Mouse (Mus musculus) macrophage (primary cell): Measurements from ENCODE around the gene Maml3. TPM values are rescaled to one million over a fixed set of nuclear protein-coding genes. Genes with fewer than 3 reads are reported as not detected.
A peak's percentile ranks its signal among the peaks of the same experiment; 100 is the strongest.

Source experiments
- H3K27ac ChIP-seq: fragments of 350-480 bp; formaldehyde crosslinking; 2 replicates; pipeline ENCODE4 v1.9.0; 2021
- H3K36me3 ChIP-seq: fragments of 350-480 bp; formaldehyde crosslinking; 2 replicates; pipeline ENCODE4 v1.9.0; 2021; ENCODE audit errors: inconsistent target
- H3K4me3 ChIP-seq: fragments of 350-480 bp; formaldehyde crosslinking; 2 replicates; pipeline ENCODE4 v1.9.0; 2021; ENCODE audit errors: inconsistent target
- H3K79me2 ChIP-seq: fragments of 350-480 bp; formaldehyde crosslinking; 2 replicates; pipeline ENCODE4 v1.9.0; 2021; ENCODE audit errors: inconsistent target
- WGBS: methylation state at CpG from one replicate; pipeline ENCODE4 v1.1.7; 2026; ENCODE audit warnings: inconsistent platforms; ENCODE audit not compliant: missing documents; 5-methylcytosine and 5-hydroxymethylcytosine counted together
- polyA plus RNA-seq: library from polyadenylated mRNA; stranded (reverse); fragments of 250-400 nt; gene quantifications from 3 replicates; pipeline ENCODE4 v1.2.4, GENCODE M21; 2018; ENCODE audit warnings: inconsistent platforms

The Maml3 gene
- polyA plus RNA-seq, 1 experiment from 2014 or later: 0.72 TPM

DNA sequence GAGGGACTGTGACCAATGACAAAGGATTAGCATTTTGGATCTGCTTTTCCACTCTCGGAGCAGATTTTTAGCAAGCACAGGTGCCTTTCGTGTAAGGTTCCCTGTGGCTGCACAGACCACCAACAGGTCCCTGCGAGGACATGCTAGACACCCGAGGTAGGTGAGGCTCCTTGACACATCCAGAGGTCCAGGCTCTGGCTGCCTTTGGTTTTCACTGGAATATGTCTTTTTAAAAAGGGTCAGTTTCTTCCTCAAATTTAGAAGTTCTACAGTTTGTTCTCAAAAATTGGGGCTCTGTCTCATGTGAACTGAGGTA, 34.8 kb downstream of the Maml3 start:
- Histone ChIP-seq H3K36me3 (no peaks in the 10 kb centered on the region), H3K4me3 (peak overlapping the region; percentile 43), H3K79me2 (no peaks in the 10 kb centered on the region), H3K27ac (peak overlapping the region; percentile 95)
- 4% methylated on average over 4 of the region's 4 CpGs for WGBS

DNA sequence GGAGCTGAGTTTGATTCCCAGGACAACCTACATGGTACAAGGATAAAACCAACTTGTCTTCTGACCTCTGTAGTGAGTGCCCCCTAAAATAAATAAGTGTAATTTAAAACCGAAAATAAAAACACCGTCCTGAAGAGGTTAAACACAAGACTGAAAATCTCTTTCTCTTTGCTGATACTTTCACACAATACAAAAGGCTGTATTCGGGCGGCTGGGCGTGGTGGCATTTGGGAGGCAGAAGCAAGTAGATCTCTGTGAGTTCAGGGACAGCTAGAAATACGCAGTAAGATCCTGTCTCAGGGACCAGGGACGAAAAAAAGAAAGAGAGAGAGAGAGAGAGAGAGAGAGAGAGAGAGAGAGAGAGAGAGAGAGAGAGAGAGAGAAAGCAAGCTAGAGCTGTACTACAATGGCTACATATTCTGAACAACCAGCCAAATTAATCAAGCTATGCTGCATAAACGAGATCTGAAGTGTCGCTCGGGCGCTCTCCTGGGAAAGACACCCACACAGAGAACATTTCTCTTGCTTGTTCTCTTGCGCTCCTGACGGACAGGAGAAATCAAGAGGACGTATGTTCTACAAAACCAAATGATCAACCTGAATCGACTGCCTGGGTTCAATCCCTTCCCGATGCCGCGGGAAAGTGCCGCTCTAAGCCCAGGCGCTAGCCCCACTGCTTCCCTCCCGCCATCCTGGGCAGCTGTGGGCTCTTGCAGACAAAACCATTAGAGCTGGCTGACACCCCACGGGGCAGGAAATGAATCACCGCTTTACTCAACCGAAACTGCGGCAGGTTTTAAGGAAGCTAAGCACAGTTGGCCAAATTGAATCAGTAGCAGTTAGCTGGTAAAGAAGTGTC, 35.3 kb downstream of the Maml3 start:
- WGBS: under 1% methylated on average over 25 of the region's 25 CpGs
- Histone ChIP-seq H3K36me3 (no peaks in the 10 kb centered on the region), H3K4me3 (peak overlapping the region; percentile 43), H3K27ac (peak overlapping the region; percentile 95), H3K79me2 (no peaks in the 10 kb centered on the region)

DNA sequence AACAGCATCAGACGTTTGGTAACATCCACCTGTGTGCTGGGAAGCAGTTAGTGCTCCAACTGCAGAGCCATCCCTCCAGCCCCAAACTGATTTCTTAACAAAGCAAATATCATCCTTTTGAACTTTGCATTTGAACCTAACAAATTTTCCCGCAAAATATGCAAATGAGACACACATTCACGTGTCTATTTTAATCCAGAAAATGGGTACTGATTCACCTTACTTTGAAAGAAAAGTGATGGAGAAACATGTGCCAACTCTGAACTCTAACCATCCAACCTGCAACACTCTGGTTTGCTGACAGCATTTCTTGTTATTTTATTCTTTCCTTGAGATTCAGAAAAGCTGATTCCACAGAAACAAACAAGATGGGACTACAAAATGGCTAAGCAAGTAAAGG, 36.0 kb downstream of the Maml3 start:
- H3K27ac ChIP-seq: peak overlapping the region; percentile 95
- WGBS: 65% methylated on average over 3 of the region's 3 CpGs

DNA sequence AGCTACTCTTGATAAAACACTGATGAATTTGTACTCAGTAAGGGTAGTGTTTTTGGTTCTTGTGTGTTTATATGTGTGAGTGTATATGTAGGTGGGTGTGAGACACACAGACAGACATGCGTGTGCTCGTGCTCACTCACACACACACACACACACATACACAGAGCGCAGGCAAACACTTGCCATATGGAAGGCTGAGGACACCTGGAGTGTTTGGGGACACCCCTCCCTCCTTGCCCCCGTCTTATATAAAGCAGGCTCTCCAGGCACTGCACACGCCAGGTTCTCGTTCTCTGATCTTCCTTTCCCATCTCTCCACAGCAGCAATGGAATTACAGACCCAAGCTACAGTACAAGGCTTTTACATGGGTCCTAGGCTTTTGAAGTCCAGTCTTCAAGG, 37.7 kb downstream of the Maml3 start:
- Histone ChIP-seq H3K79me2 (no peaks in the 10 kb centered on the region), H3K4me3 (no peak overlapping the region), H3K27ac (no peak overlapping the region), H3K36me3 (no peaks in the 10 kb centered on the region)
- WGBS: 92% methylated on average over 6 of the region's 6 CpGs

More for the DNA sequence above, 36.0 kb downstream of the Maml3 start:
- Histone ChIP-seq H3K36me3 (no peaks in the 10 kb centered on the region), H3K4me3 (peak overlapping the region; percentile 43; the same call in 1 of the 2 replicates), H3K79me2 (no peaks in the 10 kb centered on the region)

DNA sequence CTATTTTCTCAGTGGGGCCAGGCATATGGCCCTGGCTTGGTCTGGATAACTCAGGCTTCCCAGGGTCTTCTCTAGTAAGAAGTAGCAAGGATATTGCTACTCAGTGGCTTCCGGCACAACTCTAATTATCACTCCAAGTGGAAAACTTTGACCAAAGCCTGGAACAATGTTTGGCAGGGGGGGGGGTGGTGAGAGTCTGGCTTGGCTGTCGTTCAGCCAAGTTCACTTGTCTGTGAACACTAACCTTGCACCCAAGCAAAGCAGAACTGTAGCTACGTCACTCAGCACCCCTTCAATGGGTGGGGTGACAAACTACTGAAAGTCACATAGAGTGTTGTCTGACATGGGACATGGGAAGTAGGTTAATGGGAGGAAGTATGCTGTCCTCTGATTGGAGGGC, 38.7 kb downstream of the Maml3 start:
- no peaks in the 10 kb centered on the region for H3K79me2 ChIP-seq
- no peaks in the 10 kb centered on the region for H3K36me3 ChIP-seq
- 88% methylated on average over 3 of the region's 3 CpGs for WGBS
- no peak overlapping the region for H3K27ac ChIP-seq
- H3K4me3 ChIP-seq: no peak overlapping the region

DNA sequence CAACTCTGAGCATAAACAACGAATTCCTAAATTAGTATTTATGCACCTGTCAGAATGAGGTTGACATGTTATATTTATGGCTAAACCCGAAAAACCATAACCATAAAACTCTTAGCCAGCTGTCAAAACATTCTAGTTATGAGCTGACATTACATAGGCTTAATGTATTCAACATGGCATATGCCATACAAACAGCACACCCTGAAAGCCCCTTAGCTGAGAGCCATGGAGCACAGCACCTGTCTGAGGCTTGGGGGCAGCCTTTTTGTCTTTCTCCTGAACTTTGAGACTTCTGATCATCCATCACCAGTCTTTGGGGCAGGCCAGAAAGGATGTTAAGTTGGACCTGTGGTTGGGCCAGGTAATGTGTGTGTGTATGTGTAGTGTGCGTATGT, 41.6 kb downstream of the Maml3 start:
- 83% methylated on average over 3 of the region's 3 CpGs for WGBS
- no peak overlapping the region for H3K4me3 ChIP-seq
- no peaks in the 10 kb centered on the region for H3K36me3 ChIP-seq
- H3K27ac ChIP-seq: no peak overlapping the region
- H3K79me2 ChIP-seq: no peaks in the 10 kb centered on the region

DNA sequence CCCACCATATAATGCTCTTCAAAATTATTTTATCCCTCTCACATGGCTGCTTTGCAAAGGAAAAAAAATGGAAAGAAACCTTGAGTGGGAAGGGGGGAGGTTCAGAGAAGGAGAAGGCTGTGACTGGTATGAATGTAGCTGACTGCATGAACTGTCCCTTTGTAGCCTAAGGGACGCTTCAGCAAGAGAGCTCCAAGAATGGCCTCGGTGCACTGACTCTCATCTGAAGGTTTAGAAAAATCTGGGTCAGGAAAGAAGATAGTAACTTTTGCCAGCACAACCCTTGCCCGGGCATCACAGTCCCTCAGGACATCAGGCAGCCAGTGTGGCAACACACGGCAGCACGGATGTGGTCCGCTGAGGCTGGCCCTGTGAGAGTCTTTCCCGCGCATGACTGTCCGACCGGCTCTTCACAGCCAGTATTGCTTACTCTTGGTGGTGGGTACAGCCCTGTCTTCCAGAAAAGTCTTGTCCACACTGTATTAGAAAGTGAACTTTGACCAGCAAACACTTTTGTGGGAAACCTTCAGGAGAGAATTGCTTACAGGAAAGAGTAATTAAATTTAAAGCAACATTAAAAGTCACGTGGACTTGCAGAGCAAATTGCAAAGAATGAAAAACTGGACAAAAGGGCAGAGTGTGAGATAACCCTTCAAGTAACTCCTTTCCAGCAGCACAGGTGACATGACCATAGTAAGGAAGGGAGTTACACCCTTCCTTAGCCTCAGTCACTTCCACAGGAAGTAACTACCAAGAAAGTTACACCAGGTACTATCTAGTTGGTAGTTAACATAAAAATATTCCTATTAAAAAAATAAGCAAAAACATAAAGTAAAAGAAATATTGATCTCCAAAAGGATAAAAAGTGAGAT, 42.3 kb downstream of the Maml3 start:
- H3K27ac ChIP-seq: no peak overlapping the region
- WGBS: 95% methylated on average over 11 of the region's 11 CpGs
- H3K36me3 ChIP-seq: no peaks in the 10 kb centered on the region
- no peak overlapping the region for H3K4me3 ChIP-seq
- no peaks in the 10 kb centered on the region for H3K79me2 ChIP-seq

DNA sequence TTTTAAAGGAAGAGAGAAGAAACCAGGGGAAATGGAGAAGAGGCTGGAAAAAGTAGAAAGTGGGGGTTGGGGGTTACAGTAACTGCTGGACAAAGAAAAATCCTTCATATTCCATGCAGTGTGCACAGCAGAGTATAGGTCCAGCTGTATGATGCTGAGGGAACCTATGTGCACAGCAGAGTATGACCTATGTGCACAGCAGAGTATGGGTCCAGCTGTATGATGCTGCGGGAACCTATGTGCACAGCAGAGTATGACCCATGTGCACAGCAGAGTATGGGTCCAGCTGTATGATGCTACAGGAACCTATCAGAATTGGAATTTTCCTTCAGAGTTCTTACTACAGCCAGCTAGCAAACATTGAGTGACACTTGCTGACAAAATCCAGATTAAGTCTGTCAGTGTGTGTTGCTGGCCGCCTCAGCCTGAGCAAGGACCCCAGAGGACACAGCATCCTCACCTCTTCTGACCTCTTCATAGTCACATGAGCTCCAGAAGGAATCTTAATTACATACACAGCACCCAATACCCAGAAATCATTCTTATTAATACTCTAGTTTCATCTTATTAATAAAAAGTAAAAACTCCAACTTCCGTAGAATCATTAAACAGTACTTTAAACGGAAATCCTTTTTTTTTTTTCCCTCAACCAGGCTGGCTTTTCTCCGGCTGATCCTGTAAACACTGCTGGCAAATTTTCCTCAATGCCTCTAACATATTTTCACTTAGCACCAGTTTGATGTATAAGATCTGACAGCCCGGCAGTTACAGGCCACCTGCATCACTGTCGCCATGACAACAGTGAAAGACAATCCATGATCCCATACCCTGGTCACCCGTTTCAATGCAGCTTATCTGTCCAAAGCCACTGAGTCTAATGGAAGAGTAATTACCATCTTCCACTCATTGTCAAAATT, 43.1 kb downstream of the Maml3 start:
- Histone ChIP-seq H3K4me3 (no peak overlapping the region), H3K79me2 (no peaks in the 10 kb centered on the region), H3K27ac (no peak overlapping the region), H3K36me3 (no peaks in the 10 kb centered on the region)
- 96% methylated on average over 8 of the region's 8 CpGs for WGBS

DNA sequence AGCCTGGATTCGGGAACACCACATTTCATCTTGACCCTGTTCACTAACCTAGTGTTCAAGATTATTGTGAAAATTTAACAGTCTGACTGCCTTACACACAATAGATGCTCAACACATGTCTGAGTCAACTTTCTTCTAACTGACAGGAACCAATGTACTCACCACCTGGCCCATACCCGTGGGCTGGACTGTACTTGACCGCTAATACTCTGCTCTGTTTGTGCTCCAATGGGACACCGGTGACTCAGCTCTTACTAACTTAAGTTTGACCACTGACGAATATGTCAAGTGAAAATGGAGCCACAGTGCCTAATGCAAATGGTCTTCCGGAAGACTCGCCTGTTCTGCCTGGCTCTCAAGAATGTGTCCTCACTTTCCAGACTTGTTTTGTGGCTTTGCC, 44.0 kb downstream of the Maml3 start:
- no peaks in the 10 kb centered on the region for H3K36me3 ChIP-seq
- 84% methylated on average over 7 of the region's 7 CpGs for WGBS
- no peak overlapping the region for H3K27ac ChIP-seq
- H3K79me2 ChIP-seq: no peaks in the 10 kb centered on the region
- H3K4me3 ChIP-seq: no peak overlapping the region

DNA sequence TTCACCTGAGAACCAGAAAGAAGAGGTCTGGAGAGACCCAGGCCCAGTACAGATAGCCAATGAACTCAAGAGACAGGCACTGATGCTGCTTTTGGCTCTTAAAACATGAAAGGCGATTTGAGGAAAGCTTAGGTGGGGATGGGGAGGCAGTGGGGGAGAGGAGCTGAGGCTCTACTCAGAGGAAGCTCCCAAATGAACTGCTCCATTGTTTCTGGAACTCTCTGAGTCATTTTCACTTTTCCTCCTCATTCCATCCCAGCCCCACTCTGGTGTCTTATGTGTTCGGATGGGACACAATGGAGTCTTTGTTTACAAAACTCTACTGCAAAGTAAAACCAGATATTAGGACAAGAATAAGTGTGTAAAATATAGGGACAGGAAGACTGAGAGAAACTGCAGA, 53.1 kb downstream of the Maml3 start:
- 95% methylated on average over 2 of the region's 2 CpGs for WGBS
- Histone ChIP-seq H3K79me2 (no peaks in the 10 kb centered on the region), H3K36me3 (no peaks in the 10 kb centered on the region), H3K4me3 (no peak overlapping the region), H3K27ac (no peak overlapping the region)

DNA sequence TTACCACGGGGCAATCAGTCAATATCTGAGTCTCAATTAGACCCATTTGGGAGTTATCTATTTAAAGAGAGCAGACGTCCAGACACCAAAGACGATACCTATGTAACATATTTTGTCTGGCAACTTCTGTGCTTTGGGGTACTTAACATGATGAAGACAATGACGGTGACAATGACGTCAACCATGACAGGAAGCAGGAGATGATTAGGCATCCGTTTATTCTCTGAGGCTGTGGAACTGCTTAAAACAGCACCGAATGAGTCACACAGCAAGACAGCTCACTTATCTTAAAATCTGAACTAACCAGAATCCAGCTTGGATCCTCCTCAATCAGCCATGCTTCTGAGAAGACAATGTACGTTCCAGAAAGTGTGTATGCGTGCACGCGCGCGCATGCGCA, 56.8 kb downstream of the Maml3 start:
- 72% methylated on average over 14 of the region's 14 CpGs for WGBS
- no peak overlapping the region for H3K4me3 ChIP-seq
- no peaks in the 10 kb centered on the region for H3K36me3 ChIP-seq
- no peaks in the 10 kb centered on the region for H3K79me2 ChIP-seq
- peak overlapping the region; percentile 72 for H3K27ac ChIP-seq

DNA sequence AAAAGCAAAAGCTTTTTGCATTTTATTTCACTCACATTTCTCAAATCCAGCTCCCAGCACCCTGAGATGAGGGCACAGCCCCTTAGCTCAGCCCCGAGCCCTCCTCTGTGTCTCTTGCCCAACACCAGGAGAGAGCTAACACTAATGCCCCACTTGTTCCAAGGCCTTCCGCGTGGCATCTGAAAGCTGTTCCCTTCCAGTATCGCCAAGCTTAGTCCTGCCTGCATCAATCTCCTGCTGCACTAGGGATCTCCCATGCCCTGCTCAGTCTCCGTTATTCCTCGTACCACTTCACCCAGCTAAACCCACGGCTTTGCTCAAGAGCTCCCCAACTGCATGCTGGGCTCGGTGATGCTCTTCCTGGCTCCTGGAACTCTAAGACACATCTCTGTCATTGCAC, 57.3 kb downstream of the Maml3 start:
- Histone ChIP-seq H3K4me3 (no peak overlapping the region), H3K79me2 (no peaks in the 10 kb centered on the region), H3K36me3 (no peaks in the 10 kb centered on the region), H3K27ac (peak overlapping the region; percentile 72)
- 89% methylated on average over 8 of the region's 8 CpGs for WGBS

DNA sequence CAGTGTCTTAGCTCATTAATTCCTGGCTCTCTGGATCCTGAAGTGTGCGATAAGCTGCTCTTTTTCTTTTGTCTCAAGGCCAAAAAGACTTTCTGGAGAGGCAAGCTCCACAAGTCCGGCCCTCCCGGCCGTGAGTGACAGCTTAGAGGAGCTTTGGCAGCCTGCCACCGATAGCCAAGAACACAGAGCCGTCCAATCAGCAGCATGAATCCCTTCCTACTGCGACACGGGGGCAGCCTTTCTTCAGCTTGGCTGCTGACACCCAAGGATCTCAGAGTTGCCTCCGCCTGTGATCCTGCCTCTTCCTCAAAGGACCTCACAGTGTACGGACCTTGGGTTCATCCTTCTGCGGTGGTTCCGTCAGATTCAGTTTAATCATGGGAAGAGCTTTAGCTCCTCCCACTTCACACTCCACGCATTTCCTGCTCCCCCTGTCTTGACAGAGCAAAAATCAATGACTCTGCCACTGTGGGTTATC, 57.9 kb downstream of the Maml3 start:
- H3K79me2 ChIP-seq: no peaks in the 10 kb centered on the region
- H3K36me3 ChIP-seq: no peaks in the 10 kb centered on the region
- WGBS: 4% methylated on average over 13 of the region's 13 CpGs
- H3K4me3 ChIP-seq: peak overlapping the region; percentile 18
- peak overlapping the region; percentile 72 for H3K27ac ChIP-seq

DNA sequence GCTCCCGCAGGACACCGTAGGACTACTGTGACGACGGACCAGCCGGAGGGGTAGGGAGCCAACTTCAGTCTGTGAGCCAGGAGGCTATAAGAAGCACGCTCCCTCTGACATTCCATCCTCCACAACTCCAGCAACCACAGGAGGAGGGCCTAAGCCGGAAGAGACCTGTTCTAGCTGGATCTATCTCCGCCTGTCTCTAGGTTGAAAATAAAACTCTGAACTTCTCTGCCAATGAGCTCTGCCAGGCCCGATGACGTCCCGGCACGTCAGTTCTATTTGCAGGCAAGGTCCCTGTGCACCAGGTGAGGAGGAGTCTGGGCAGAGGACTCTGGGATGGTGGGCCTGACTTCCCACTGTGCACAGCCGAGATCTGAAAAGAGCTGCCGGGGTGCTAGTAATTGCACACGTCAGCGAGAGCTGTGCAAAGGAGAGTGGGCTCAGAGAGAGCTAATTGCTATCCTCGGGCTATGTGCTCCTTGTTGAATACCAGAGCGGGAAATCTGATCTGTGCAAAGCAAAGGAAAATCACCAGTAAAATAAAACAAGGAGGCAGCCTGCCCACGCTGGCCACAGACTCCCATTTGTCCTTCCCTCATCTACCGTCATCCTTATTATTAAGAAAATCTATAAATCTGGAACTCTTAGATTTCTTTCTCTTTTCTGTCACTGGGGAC, 58.7 kb downstream of the Maml3 start:
- peak overlapping the region; percentile 72 for H3K27ac ChIP-seq

More for the DNA sequence above, 58.7 kb downstream of the Maml3 start:
- no peaks in the 10 kb centered on the region for H3K79me2 ChIP-seq
- WGBS: 35% methylated on average over 15 of the region's 20 CpGs
- H3K4me3 ChIP-seq: peak overlapping the region; percentile 18
- H3K36me3 ChIP-seq: no peaks in the 10 kb centered on the region
